Mouse (Mus musculus) CD4-positive helper T cell, adult 2 months (primary cell): ENCODE measurements around the gene Ppp4r2.
A peak's percentile ranks its signal among the peaks of the same experiment; 100 is the strongest.
"Not testable (repeated sequence)": the region's sequence is repeated elsewhere in the genome, so short reads cannot be mapped to it uniquely, and the experiment has no call there.

Source experiments
- DNase-seq: peaks from one replicate; pipeline ENCODE4 v3.0.0-alpha.2; 2012; ENCODE audit warnings: low read depth, missing footprints, low spot score

Gene Ppp4r2

GRCm38 (mm10) chr6:100831188-100831587, 2.2 kb upstream of the Ppp4r2 start:
- DNase-seq: no peak

GRCm38 (mm10) chr6:100831751-100832150, 1.7 kb upstream of the Ppp4r2 start:
- DNase-seq: no peak

GRCm38 (mm10) chr6:100833811-100834481, 524 bp downstream of the Ppp4r2 start:
- peak; percentile 75 for DNase-seq

- no peak for DNase-seq
These were observed 1.2 kb downstream of the Ppp4r2 start for GRCm38 (mm10) chr6:100834489-100835160.

GRCm38 (mm10) chr6:100845058-100845457, 11.6 kb downstream of the Ppp4r2 start:
- peak; percentile 40 for DNase-seq

- no peak for DNase-seq
These were observed 13.8 kb downstream of the Ppp4r2 start for GRCm38 (mm10) chr6:100847264-100847663.

- DNase-seq: no peak
These were observed 15.4 kb downstream of the Ppp4r2 start for GRCm38 (mm10) chr6:100848682-100849375.

GRCm38 (mm10) chr6:100850671-100851081, 17.3 kb downstream of the Ppp4r2 start:
- no peak for DNase-seq

GRCm38 (mm10) chr6:100851083-100851482, 17.7 kb downstream of the Ppp4r2 start:
- no peak for DNase-seq

- no peak for DNase-seq
These were observed 31.9 kb downstream of the Ppp4r2 start for GRCm38 (mm10) chr6:100865321-100865720.

- not testable (repeated sequence) for DNase-seq
These were observed 32.4 kb downstream of the Ppp4r2 start for GRCm38 (mm10) chr6:100865788-100866187.

GRCm38 (mm10) chr6:100866246-100866645, 32.8 kb downstream of the Ppp4r2 start:
- not testable (repeated sequence) for DNase-seq

- DNase-seq: no peak
These were observed 35.4 kb downstream of the Ppp4r2 start for GRCm38 (mm10) chr6:100868863-100869262.

GRCm38 (mm10) chr6:100869909-100870308, 36.5 kb downstream of the Ppp4r2 start:
- DNase-seq: no peak

GRCm38 (mm10) chr6:100873191-100873590, 39.8 kb downstream of the Ppp4r2 start:
- no peak for DNase-seq

- peak; percentile 63 for DNase-seq
These were observed 42.6 kb downstream of the Ppp4r2 start for GRCm38 (mm10) chr6:100875862-100876623.

GRCm38 (mm10) chr6:100876624-100877017, 43.2 kb downstream of the Ppp4r2 start:
- DNase-seq: no peak

- no peak for DNase-seq
These were observed 45.1 kb downstream of the Ppp4r2 start for GRCm38 (mm10) chr6:100878546-100878945.

- no peak for DNase-seq
These were observed 46.2 kb downstream of the Ppp4r2 start for GRCm38 (mm10) chr6:100879607-100880006.

GRCm38 (mm10) chr6:100881657-100882056, 48.2 kb downstream of the Ppp4r2 start:
- DNase-seq: no peak

- DNase-seq: peak; percentile 46
These were observed 49.2 kb downstream of the Ppp4r2 start for GRCm38 (mm10) chr6:100882381-100883213.
